Comparison of ENCODE assay signal across 15 mouse cellular contexts in genomic region chr13:73768311-73768710, GRCm38 (mm10). TPM values are rescaled to one million over a fixed set of nuclear protein-coding genes. Genes with fewer than 3 reads are reported as not detected.
A peak's percentile ranks its signal among the peaks of the same experiment; 100 is the strongest.
DNase-seq lines count a peak whose midpoint lies in the region; ATAC-seq lines count a peak whose summit lies in the region.
"Had no signal": no experiment of that assay in that cellular context is flagged by ENCODE, and none has a peak within 500 bp of the region (broad histone marks: within the 10 kb centered on the region; RNA-seq: fewer than 3 reads in every experiment).

No protein-coding gene starts in this region.

- no peaks in the 10 kb centered on the region for H3K9me3 ChIP-seq in limb, embryonic 12.5 days
- no peaks in the 10 kb centered on the region for H3K9me3 ChIP-seq in limb, embryonic 10.5 days (replicated peaks)
- H3K9me3 ChIP-seq in embryonic facial prominence, embryonic 14.5 days (ENCODE audit: control insufficient read depth, low read length): no peaks in the 10 kb centered on the region
- H3K9me3 ChIP-seq in liver, embryonic 16.5 days (replicated peaks; ENCODE audit: control insufficient read depth, low read length): no peaks in the 10 kb centered on the region
- H3K9me3 ChIP-seq: forebrain, embryonic 10.5 days; kidney, embryonic 15.5 days; midbrain, embryonic 15.5 days had no signal

- ATAC-seq in limb, embryonic 12.5 days (ENCODE audit: insufficient number of reproducible peaks, insufficient read depth, low FRiP score, low TSS enrichment, low read depth): no peak
- peak; percentile 53; the same call in 1 of the 2 replicates for ATAC-seq in embryonic facial prominence, embryonic 14.5 days (ENCODE audit: low read depth)
- ATAC-seq in liver, embryonic 16.5 days (ENCODE audit: low read depth): no peak
- ATAC-seq: midbrain, embryonic 15.5 days had no signal

- DNase-seq in limb, embryonic 10.5 days (ENCODE audit: low spot score): no peak
- DNase-seq in ES-CJ7 (ENCODE audit: low read depth, low spot score): peak; percentile 27
- DNase-seq in embryonic facial prominence, embryonic 14.5 days (ENCODE audit: low spot score): peak; percentile 42
- DNase-seq in lung, postnatal 14 days: no peak
- DNase-seq in gastrocnemius, adult 8-10 months (ENCODE audit: low spot score in 2 of 2): no peak
- DNase-seq: adrenal gland, postnatal 10 days; cerebellum, adult 11-12 months; cerebellum, postnatal 36 days; gastrocnemius, postnatal 25 days had no signal

- no peak overlapping the region for H3K27ac ChIP-seq in limb, embryonic 12.5 days
- no peak overlapping the region for H3K27ac ChIP-seq in limb, embryonic 10.5 days
- H3K27ac ChIP-seq in embryonic facial prominence, embryonic 14.5 days (replicated peaks; ENCODE audit: low read depth, low read length): no peak overlapping the region
- H3K27ac ChIP-seq in liver, embryonic 16.5 days (ENCODE audit: low read length): peak overlapping the region; percentile 47
- H3K27ac ChIP-seq: forebrain, embryonic 10.5 days; midbrain, embryonic 15.5 days had no signal

- H3K4me1 ChIP-seq in limb, embryonic 12.5 days (replicated peaks): peaks cover 77% of the 10 kb centered on the region
- peaks cover 56% of the 10 kb centered on the region for H3K4me1 ChIP-seq in limb, embryonic 10.5 days
- peaks cover 26% of the 10 kb centered on the region for H3K4me1 ChIP-seq in embryonic facial prominence, embryonic 14.5 days (ENCODE audit: control insufficient read depth, insufficient read depth, low read length)
- peaks cover 43% of the 10 kb centered on the region for H3K4me1 ChIP-seq in liver, embryonic 16.5 days (ENCODE audit: control insufficient read depth, low read depth, low read length)

- no peaks in the 10 kb centered on the region for H3K27me3 ChIP-seq in limb, embryonic 12.5 days
- H3K27me3 ChIP-seq in limb, embryonic 10.5 days (ENCODE audit: low read depth, poor library complexity, severe bottlenecking): no peaks in the 10 kb centered on the region
- no peaks in the 10 kb centered on the region for H3K27me3 ChIP-seq in embryonic facial prominence, embryonic 14.5 days (replicated peaks; ENCODE audit: control insufficient read depth, insufficient read depth, low read length)
- no peaks in the 10 kb centered on the region for H3K27me3 ChIP-seq in liver, embryonic 16.5 days (ENCODE audit: control insufficient read depth, insufficient read depth, low read depth, low read length)
- H3K27me3 ChIP-seq: kidney, embryonic 15.5 days; midbrain, embryonic 15.5 days had no signal

- 88% methylated on average over 3 of the region's 3 CpGs for WGBS in limb, embryonic 12.5 days
- 92% methylated on average over 3 of the region's 3 CpGs for WGBS in limb, embryonic 10.5 days
- WGBS in embryonic facial prominence, embryonic 14.5 days: 69% methylated on average over 3 of the region's 3 CpGs
- 53% methylated on average over 3 of the region's 3 CpGs for WGBS in liver, embryonic 16.5 days (ENCODE audit: insufficient replicate concordance)

- 0 out of 2 replicates have a peak overlapping the region, but pooled peaks have one; percentile 23 for H3K9ac ChIP-seq in limb, embryonic 12.5 days (replicated peaks)
- no peak overlapping the region for H3K9ac ChIP-seq in embryonic facial prominence, embryonic 14.5 days (ENCODE audit: low read depth, low read length)
- no peak overlapping the region for H3K9ac ChIP-seq in liver, embryonic 16.5 days (ENCODE audit: low read depth, low read length)
- H3K9ac ChIP-seq: kidney, embryonic 15.5 days; midbrain, embryonic 15.5 days had no signal

- no peak overlapping the region for H3K4me3 ChIP-seq in limb, embryonic 12.5 days (replicated peaks)
- no peak overlapping the region for H3K4me3 ChIP-seq in limb, embryonic 10.5 days
- no peak overlapping the region for H3K4me3 ChIP-seq in embryonic facial prominence, embryonic 14.5 days (ENCODE audit: low read depth, low read length)
- no peak overlapping the region for H3K4me3 ChIP-seq in liver, embryonic 16.5 days (ENCODE audit: low read depth, low read length)
- H3K4me3 ChIP-seq: forebrain, embryonic 10.5 days; kidney, embryonic 15.5 days; midbrain, embryonic 15.5 days had no signal

- peaks cover 42% of the 10 kb centered on the region for H3K36me3 ChIP-seq in limb, embryonic 12.5 days
- H3K36me3 ChIP-seq in limb, embryonic 10.5 days: peaks cover 53% of the 10 kb centered on the region
- no peaks in the 10 kb centered on the region for H3K36me3 ChIP-seq in embryonic facial prominence, embryonic 14.5 days (ENCODE audit: control insufficient read depth, insufficient read depth, low read length)
- H3K36me3 ChIP-seq in liver, embryonic 16.5 days (ENCODE audit: control insufficient read depth, insufficient read depth): no peaks in the 10 kb centered on the region
- H3K36me3 ChIP-seq: kidney, embryonic 15.5 days; midbrain, embryonic 15.5 days had no signal

- no peak overlapping the region for H3K4me2 ChIP-seq in limb, embryonic 12.5 days
- no peak overlapping the region for H3K4me2 ChIP-seq in embryonic facial prominence, embryonic 14.5 days (ENCODE audit: low read depth, low read length)
- no peak overlapping the region for H3K4me2 ChIP-seq in liver, embryonic 16.5 days (ENCODE audit: low read depth, low read length)
- H3K4me2 ChIP-seq: heart, embryonic 11.5 days; kidney, embryonic 15.5 days; midbrain, embryonic 15.5 days had no signal

RNA-seq across cellular contexts. Expression of gene Slc12a7, which starts 35.4 kb away (rescaled TPM):
- 42.7 and 48.4 TPM in 2 replicates for polyA plus RNA-seq in limb, embryonic 12.5 days (2016; fragmentation: Nextera tagmentation; extraction: Ambion mirVana)
- 49.5 and 59.6 TPM in 2 replicates for polyA plus RNA-seq in limb, embryonic 10.5 days (2016; fragmentation: Nextera tagmentation; extraction: Ambion mirVana)
- 16.3 and 19.8 TPM in 2 replicates for polyA plus RNA-seq in embryonic facial prominence, embryonic 14.5 days (2014; fragmentation: Nextera tagmentation; extraction: Ambion mirVana)
- 11.8 and 14.4 TPM in 2 replicates for polyA plus RNA-seq in liver, embryonic 16.5 days (2015; fragmentation: Nextera tagmentation; extraction: Ambion mirVana)
- total RNA-seq in gastrocnemius, adult 8-10 months (2022): 1 to 10 TPM; 3.5 to 5.1 (median 3.6) TPM

Comparison
In these comparisons a context has a peak if more than half of its experiments do, and no peak if none do; other contexts are left out.
1. DNase-seq: peak in ES-CJ7 (single experiment) and embryonic facial prominence, embryonic 14.5 days (single experiment); none in limb, embryonic 10.5 days (single experiment), lung, postnatal 14 days (single experiment) and gastrocnemius, adult 8-10 months (0 of 2).